Mouse (Mus musculus) heart, embryonic 13.5 days (tissue): ENCODE data around the gene Ago1. TPM values are rescaled to one million over a fixed set of nuclear protein-coding genes. Genes with fewer than 3 reads are reported as not detected.

Source experiments
- ATAC-seq: fragments of 200-750 bp; cut with Nextera tagmentation; 2 replicates; pipeline ENCODE4 v1.8.0; 2017; ENCODE audit warnings: moderate TSS enrichment; ENCODE audit not compliant: insufficient number of reproducible peaks, low FRiP score, low TSS enrichment; ENCODE audit errors: extremely low read depth
- H3K27ac ChIP-seq: fragments of 300-500 bp; sonication (generic); replicated peaks from 2 replicates; pipeline ENCODE4 v1.5.1; 2015; ENCODE audit warnings: moderate library complexity, mild to moderate bottlenecking, inconsistent platforms
- H3K27me3 ChIP-seq: fragments of 300-500 bp; sonication (generic); replicated peaks from 2 replicates; pipeline ENCODE4 v1.6.1; 2015; ENCODE audit warnings: mild to moderate bottlenecking, inconsistent platforms
- H3K36me3 ChIP-seq: fragments of 300-500 bp; sonication (generic); 2 replicates; pipeline ENCODE4 v1.6.1; 2015; ENCODE audit warnings: mild to moderate bottlenecking, inconsistent platforms
- H3K4me1 ChIP-seq: fragments of 300-500 bp; sonication (generic); 2 replicates; pipeline ENCODE4 v1.6.1; 2015; ENCODE audit warnings: inconsistent platforms
- H3K4me2 ChIP-seq: fragments of 300-500 bp; sonication (generic); 2 replicates; pipeline ENCODE4 v1.6.1; 2015; ENCODE audit warnings: inconsistent platforms, mild to moderate bottlenecking, moderate library complexity
- H3K4me3 ChIP-seq: fragments of 300-500 bp; sonication (generic); 2 replicates; pipeline ENCODE4 v1.5.1; 2015; ENCODE audit warnings: moderate library complexity, mild to moderate bottlenecking, inconsistent platforms
- H3K9ac ChIP-seq: fragments of 300-500 bp; sonication (generic); 2 replicates; pipeline ENCODE4 v1.6.1; 2015; ENCODE audit warnings: inconsistent platforms, mild to moderate bottlenecking, moderate library complexity
- H3K9me3 ChIP-seq: fragments of 300-500 bp; sonication (generic); 2 replicates; pipeline ENCODE4 v1.6.1; 2016; ENCODE audit warnings: inconsistent platforms
- WGBS: fragments of 180-500 bp; shearing (Covaris S2); methylation state at CpG from one replicate; pipeline ENCODE4 v1.1.7; 2015; ENCODE audit warnings: mixed read lengths; 5-methylcytosine and 5-hydroxymethylcytosine counted together
- polyA plus RNA-seq: library from polyadenylated mRNA; unstranded; fragments of >200 nt; fragmentation: Nextera tagmentation; extraction: Ambion mirVana; gene quantifications from 2 replicates; pipeline ENCODE4 v1.2.1, GENCODE M21; 2015

Ago1 gene
- polyA plus RNA-seq, 1 experiment from 2014 or later = 2.7 TPM

DNA sequence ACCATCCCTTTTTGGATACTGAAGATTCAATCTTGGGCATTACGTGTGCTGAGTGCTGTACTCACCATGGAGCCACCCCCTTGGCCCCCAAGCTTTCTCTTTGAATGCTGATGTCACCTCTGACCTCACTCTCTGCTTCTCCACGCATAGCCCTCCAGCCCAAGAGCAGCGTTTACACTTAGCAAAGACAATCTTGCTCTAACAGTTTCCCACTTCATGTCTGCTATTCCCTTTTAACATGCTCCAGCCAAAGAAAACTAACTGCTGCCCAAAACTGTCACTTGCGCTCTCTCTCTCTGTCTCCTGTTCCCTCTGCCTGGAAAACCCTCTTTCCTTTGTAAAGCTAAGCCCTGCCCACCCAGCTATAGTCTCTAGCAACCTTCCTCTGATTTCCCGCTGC lies 27.1 kb upstream of the Ago1 start:
- ATAC-seq = no peak
- 53% methylated on average over 5 of the region's 5 CpGs for WGBS

DNA sequence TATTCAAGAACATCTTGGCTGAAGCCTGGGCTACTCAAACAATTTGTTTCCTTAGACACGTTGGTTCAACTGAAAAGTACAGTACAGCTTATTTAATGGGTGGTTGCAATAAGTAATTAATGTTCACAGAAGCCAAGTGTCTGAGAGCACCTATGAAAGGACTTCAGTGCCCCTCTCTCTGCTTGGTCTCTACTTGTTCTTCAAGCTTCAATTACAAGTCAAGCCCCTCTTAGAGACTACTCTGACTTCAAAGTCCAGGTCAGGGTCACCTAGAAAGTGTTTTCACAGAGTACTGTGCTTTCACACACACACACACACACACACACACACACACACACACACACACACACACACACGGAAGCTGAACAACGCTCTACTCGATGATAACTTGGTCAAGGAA lies 25.0 kb upstream of the Ago1 start:
- ATAC-seq = no peak
- no peaks in the 10 kb centered on the region for H3K9me3 ChIP-seq
- H3K9ac ChIP-seq = no peak overlapping the region
- H3K36me3 ChIP-seq = peaks cover 5% of the 10 kb centered on the region
- H3K27me3 ChIP-seq = no peaks in the 10 kb centered on the region
- no peak overlapping the region for H3K27ac ChIP-seq
- no peak overlapping the region for H3K4me2 ChIP-seq
- H3K4me3 ChIP-seq = no peak overlapping the region
- no peaks in the 10 kb centered on the region for H3K4me1 ChIP-seq
- 65% methylated on average over 4 of the region's 4 CpGs for WGBS

More for the DNA sequence above, 27.1 kb upstream of the Ago1 start:
- no peak overlapping the region for H3K4me3 ChIP-seq
- H3K9ac ChIP-seq = no peak overlapping the region
- H3K4me1 ChIP-seq = no peaks in the 10 kb centered on the region
- no peaks in the 10 kb centered on the region for H3K9me3 ChIP-seq
- H3K27me3 ChIP-seq = no peaks in the 10 kb centered on the region
- peak overlapping the region; percentile 29; the same call in 1 of the 2 replicates for H3K27ac ChIP-seq
- no peak overlapping the region for H3K4me2 ChIP-seq
- H3K36me3 ChIP-seq = peaks cover 5% of the 10 kb centered on the region

DNA sequence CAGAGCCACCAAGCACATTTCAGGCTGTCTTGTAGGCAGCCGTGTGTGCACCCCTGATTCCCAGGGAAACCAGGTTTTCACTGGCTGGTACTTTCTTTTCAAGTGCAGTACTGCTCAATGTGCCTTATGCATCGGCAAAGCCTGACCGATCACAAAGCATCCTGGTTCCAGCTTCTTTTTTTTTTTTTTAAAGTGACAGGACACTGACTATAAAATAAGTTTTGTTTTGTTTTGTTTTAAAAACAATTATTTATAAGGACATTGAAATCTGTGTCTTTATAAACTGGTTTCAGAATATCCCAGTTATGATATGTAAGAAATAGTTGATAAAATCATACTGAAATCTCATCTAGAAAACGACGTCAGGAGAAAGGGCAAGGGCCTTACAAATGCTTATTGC lies 23.6 kb upstream of the Ago1 start:
- H3K9ac ChIP-seq = no peak overlapping the region
- ATAC-seq = no peak
- peaks cover 5% of the 10 kb centered on the region for H3K36me3 ChIP-seq
- no peak overlapping the region for H3K4me2 ChIP-seq
- H3K4me3 ChIP-seq = no peak overlapping the region
- no peaks in the 10 kb centered on the region for H3K4me1 ChIP-seq
- H3K27ac ChIP-seq = no peak overlapping the region
- H3K27me3 ChIP-seq = no peaks in the 10 kb centered on the region
- H3K9me3 ChIP-seq = no peaks in the 10 kb centered on the region
- 54% methylated on average over 5 of the region's 5 CpGs for WGBS

DNA sequence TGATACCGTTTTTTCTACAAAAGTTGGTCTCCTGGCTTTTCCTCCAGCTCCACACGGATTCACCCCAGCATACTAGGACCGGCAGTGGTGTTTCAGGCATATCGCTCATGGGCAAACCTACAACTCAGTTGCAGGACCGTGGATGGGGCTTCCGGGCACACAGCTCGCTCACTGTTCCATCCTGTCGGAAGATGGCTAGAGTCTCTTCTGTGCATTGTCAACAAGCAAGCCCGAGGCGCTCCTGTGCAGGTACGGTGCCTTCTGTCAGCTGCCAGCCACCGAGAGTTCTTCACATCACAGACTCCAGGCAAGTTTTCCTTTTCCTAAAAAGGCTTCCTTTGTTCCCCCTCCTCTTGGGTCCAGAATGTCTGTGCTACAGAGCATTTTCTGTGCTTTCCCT lies 22.3 kb upstream of the Ago1 start:
- Histone ChIP-seq H3K9ac (no peak overlapping the region), H3K4me2 (no peak overlapping the region), H3K4me1 (no peaks in the 10 kb centered on the region), H3K27ac (no peak overlapping the region), H3K27me3 (no peaks in the 10 kb centered on the region), H3K4me3 (no peak overlapping the region), H3K9me3 (no peaks in the 10 kb centered on the region), H3K36me3 (peaks cover 5% of the 10 kb centered on the region)
- 73% methylated on average over 12 of the region's 12 CpGs for WGBS
- ATAC-seq = no peak

DNA sequence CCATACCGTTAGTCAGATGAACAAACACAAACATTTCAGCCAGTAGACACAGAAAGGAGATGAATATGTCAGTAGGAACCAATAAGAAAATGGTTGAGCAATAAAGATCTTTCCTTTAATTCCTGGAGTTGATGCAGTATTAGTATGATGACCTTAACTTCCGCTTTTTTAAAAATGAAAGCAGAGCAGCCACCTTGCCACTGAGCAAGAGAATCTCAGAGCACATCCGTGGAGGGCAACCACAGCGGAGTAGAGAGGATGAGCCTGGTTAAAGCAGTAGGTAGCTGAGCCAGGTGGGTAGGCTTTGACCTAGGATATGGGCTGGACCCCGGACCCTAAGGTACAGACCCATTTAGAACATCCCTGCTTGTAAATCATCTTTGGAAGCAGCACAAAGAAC lies 21.4 kb upstream of the Ago1 start:
- Histone ChIP-seq H3K36me3 (peaks cover 5% of the 10 kb centered on the region), H3K4me2 (no peak overlapping the region), H3K4me1 (no peaks in the 10 kb centered on the region), H3K4me3 (no peak overlapping the region), H3K9me3 (no peaks in the 10 kb centered on the region), H3K27ac (no peak overlapping the region), H3K9ac (no peak overlapping the region), H3K27me3 (no peaks in the 10 kb centered on the region)
- no peak for ATAC-seq
- WGBS = 79% methylated on average over 5 of the region's 5 CpGs

DNA sequence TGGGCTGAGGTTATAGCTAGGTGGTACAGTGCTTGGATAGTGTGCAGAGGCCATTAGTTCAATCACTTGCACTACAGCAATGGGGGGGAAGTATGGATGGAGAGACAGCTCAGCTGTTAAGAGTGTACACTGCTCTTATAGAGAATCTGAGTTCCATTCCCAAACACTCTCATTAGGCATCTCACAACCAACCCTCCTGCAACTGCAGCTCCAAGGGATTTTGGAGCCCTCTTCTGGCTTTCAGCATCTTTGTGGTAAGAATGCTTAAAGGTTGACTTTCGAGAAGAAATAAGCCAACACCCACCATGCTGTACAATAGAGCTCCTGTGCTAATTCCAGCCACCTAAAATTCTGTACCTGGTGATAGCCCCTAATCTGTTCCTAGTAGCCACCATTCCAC lies 17.8 kb upstream of the Ago1 start:
- Histone ChIP-seq H3K4me1 (no peaks in the 10 kb centered on the region), H3K36me3 (no peaks in the 10 kb centered on the region), H3K9me3 (no peaks in the 10 kb centered on the region), H3K27ac (no peak overlapping the region), H3K27me3 (no peaks in the 10 kb centered on the region), H3K9ac (no peak overlapping the region), H3K4me3 (no peak overlapping the region), H3K4me2 (no peak overlapping the region)
- 53% methylated on average over 1 of the region's 1 CpGs for WGBS
- no peak for ATAC-seq

DNA sequence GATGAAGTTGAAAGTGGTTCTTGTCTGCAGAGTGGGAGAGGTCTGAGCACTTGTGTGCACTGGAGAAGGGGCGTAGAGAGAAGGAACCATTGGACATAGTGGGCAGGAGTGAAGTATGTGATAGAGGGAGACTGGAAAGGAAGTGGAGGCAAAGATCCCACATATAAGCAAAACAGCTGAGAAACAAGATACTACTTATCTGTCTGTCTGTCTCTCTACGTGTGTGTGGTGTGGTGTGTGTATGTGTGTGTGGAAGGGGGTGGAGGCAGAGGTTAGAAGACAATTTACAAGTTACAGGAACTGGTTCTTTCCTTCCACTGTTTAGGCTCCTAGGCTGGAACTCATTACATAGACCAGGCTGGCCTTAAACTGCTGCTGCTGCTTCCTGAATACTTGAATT lies 16.7 kb upstream of the Ago1 start:
- no peak for ATAC-seq
- 56% methylated on average over 2 of the region's 2 CpGs for WGBS
- no peaks in the 10 kb centered on the region for H3K36me3 ChIP-seq
- H3K9me3 ChIP-seq = no peaks in the 10 kb centered on the region
- H3K27ac ChIP-seq = no peak overlapping the region
- H3K27me3 ChIP-seq = no peaks in the 10 kb centered on the region
- no peaks in the 10 kb centered on the region for H3K4me1 ChIP-seq
- no peak overlapping the region for H3K4me2 ChIP-seq
- no peak overlapping the region for H3K9ac ChIP-seq
- no peak overlapping the region for H3K4me3 ChIP-seq

DNA sequence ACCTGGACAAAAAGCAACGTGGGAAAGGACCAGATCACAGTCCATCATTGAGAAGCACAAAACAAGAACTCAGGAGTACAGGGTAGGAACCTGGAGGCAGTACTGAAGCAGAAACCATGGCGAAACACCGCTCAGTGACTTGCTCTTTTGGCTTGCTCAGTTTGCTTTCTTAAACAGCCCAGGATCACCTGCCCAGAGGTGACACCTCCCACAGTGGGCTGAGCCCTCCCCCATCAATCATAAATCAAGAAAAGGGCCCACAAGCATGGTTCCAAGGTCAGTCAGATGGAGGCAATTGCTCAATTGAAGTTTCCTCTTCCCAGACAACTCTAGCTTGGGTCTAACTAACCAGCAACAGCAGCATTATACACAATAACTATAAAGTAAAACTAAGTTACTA lies 15.5 kb upstream of the Ago1 start:
- no peak overlapping the region for H3K4me2 ChIP-seq
- no peaks in the 10 kb centered on the region for H3K4me1 ChIP-seq
- ATAC-seq = no peak
- no peak overlapping the region for H3K27ac ChIP-seq
- no peak overlapping the region for H3K9ac ChIP-seq
- H3K27me3 ChIP-seq = no peaks in the 10 kb centered on the region
- 78% methylated on average over 3 of the region's 3 CpGs for WGBS
- no peaks in the 10 kb centered on the region for H3K36me3 ChIP-seq
- no peak overlapping the region for H3K4me3 ChIP-seq
- H3K9me3 ChIP-seq = no peaks in the 10 kb centered on the region

DNA sequence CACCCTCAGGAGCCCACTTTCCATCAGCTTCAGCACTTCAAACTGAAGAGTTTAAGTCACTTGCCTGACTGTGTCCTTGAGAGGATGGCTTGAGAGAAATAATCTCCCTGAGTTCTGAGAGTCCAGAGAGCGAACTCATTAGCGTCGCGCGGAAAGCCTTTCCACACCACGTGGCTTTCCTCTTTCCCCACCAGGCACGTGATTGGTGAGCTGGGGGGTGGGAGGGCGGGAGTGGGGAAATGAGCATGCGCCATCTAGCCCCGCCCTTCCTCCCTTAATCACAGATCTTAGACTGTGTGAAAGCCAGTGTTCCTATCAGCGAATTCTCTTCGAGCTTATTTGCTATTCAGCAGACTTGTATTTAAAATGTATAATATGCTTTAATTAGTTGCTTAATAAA lies 14.6 kb upstream of the Ago1 start:
- H3K36me3 ChIP-seq = no peaks in the 10 kb centered on the region
- ATAC-seq = no peak
- no peak overlapping the region for H3K4me2 ChIP-seq
- H3K9ac ChIP-seq = no peak overlapping the region
- H3K9me3 ChIP-seq = no peaks in the 10 kb centered on the region
- H3K27ac ChIP-seq = no peak overlapping the region
- WGBS = 71% methylated on average over 12 of the region's 12 CpGs
- no peaks in the 10 kb centered on the region for H3K27me3 ChIP-seq
- no peaks in the 10 kb centered on the region for H3K4me1 ChIP-seq
- H3K4me3 ChIP-seq = no peak overlapping the region

DNA sequence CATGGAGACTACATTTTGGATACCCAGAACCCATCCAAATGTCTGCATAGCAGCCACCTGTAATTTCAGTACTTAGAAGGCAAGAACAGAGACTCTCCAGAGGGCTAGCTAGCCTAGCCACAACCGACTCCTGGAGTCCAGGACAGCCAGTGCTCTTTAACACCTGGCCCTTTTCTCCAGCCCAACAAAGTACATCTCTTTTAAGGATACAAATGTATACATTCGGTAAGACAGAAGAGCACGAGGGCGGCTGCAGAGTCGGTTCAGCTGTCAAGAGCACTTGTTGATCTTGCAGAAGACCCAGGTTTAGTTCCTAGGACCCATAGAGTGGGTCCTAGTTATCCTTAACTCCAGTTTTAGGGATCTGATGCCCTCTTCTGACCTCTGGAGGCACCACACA lies 13.1 kb upstream of the Ago1 start:
- Histone ChIP-seq H3K4me1 (no peaks in the 10 kb centered on the region), H3K4me2 (no peak overlapping the region), H3K27ac (no peak overlapping the region), H3K9ac (no peak overlapping the region), H3K4me3 (no peak overlapping the region), H3K27me3 (no peaks in the 10 kb centered on the region), H3K36me3 (no peaks in the 10 kb centered on the region), H3K9me3 (no peaks in the 10 kb centered on the region)
- no peak for ATAC-seq
- WGBS = 77% methylated on average over 5 of the region's 5 CpGs

DNA sequence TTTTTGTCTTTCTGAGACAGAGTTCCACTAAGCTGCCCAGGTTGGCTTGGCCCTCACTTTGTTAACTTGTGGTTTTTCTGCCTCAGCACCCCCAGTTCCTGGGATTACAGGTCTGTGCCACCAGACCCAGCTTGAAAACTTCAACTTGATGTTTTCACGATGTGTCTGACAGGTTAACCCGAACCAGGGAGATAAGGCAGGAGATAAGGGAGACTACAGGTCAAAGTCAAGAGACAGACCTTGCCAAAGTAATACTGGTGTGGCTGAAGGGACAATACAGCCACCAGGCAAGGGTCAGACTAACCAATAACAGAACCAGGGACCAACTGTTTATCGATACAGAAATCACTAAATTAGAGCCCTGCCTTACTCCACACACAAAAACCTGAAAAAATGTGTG lies 11.9 kb upstream of the Ago1 start:
- no peaks in the 10 kb centered on the region for H3K9me3 ChIP-seq
- H3K27me3 ChIP-seq = no peaks in the 10 kb centered on the region
- H3K9ac ChIP-seq = no peak overlapping the region
- no peak for ATAC-seq
- no peaks in the 10 kb centered on the region for H3K36me3 ChIP-seq
- no peak overlapping the region for H3K4me2 ChIP-seq
- H3K4me3 ChIP-seq = no peak overlapping the region
- WGBS = 46% methylated on average over 3 of the region's 3 CpGs
- H3K27ac ChIP-seq = no peak overlapping the region
- H3K4me1 ChIP-seq = no peaks in the 10 kb centered on the region

DNA sequence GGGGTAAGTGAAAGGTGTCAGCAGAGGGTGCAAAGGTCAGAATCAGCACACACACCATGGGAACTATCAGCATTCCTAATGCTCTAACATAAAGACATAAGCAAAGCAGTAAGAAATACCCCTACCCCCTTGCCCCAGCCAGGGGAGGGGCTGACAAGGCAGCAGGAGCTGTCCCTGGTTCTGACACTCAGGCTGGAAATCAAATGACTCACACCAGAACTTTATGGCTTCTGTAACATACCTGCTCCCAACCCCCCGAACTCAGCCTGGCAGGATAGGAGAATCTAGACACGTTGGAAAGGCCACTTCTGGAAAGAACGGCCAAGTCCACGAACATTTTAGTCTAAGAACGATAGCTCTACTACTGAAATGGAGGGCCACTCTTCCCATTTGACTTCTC lies 4.6 kb upstream of the Ago1 start:
- 44% methylated on average over 5 of the region's 5 CpGs for WGBS
- H3K36me3 ChIP-seq = no peaks in the 10 kb centered on the region
- H3K27me3 ChIP-seq = no peaks in the 10 kb centered on the region
- H3K4me2 ChIP-seq = no peak overlapping the region
- H3K4me1 ChIP-seq = peaks cover 6% of the 10 kb centered on the region
- ATAC-seq = no peak
- no peak overlapping the region for H3K27ac ChIP-seq
- H3K9me3 ChIP-seq = no peaks in the 10 kb centered on the region
- H3K9ac ChIP-seq = no peak overlapping the region
- no peak overlapping the region for H3K4me3 ChIP-seq

DNA sequence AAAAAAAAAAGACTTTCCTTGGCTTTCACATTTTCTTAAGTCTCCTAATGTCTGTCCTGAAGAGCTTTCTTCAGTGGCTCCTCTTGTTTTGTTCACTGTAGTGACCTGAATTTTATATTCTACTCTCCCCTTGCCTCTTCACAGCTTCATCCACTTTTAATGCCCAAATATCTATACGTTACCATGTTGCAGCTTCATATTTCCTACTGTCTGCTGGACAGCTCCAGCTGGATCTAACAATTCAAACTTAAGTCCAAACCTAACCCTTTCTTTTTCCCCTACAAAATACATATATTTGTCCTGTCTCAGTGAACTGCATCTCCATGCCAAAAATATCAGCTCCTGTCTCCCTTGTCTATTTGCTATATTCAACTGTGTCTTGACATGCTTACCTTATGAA lies 951 bp upstream of the Ago1 start:
- H3K4me3 ChIP-seq = no peak overlapping the region
- H3K9ac ChIP-seq = no peak overlapping the region
- H3K4me2 ChIP-seq = peak overlapping the region; percentile 81; the same call in 1 of the 2 replicates
- H3K27me3 ChIP-seq = no peaks in the 10 kb centered on the region
- H3K4me1 ChIP-seq = peaks cover 40% of the 10 kb centered on the region
- no peaks in the 10 kb centered on the region for H3K9me3 ChIP-seq
- no peak for ATAC-seq
- no peak overlapping the region for H3K27ac ChIP-seq
- H3K36me3 ChIP-seq = no peaks in the 10 kb centered on the region
- WGBS = 60% methylated on average over 1 of the region's 1 CpGs
